Mouse (Mus musculus): ENCODE measurements at regions not wholly inside any gene's neighbourhood (a gene's known extent, or its start where the extent isn't known, plus 50 kb on each side); places are given as distances from the start of the nearest gene placed in this dataset.

DNA sequence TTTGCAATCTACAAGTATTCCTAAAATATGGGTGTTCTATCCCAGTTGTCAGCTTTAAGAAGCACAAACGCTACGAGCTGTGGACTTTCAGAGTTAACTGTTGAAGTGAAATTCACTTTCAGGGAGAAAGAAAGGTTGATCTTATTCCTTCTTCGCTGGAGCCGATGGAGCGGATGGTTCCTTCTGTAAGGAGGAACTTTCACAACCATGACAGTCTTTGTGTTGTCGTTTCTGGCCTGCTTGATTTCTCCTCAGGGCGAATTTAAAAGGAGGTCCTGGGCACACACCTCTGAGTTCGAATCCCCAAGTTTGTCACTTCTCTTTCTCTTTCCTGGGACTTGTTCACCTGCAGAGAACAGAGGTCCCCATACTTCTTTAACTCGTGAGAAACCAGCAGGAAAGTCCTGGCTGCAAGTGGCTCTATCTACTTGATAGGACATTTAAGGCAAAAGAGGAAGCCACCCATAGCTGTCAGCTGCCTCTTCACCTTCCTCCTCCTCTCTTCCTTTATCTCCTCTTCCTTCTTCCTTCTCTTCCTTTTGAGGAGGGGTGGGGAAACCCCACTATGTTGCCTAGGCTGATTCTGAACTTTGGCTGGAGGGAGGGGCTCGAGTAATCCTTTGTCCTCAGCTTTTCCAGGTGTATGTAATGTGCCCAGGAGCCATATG, 265.9 kb upstream of the Klf3 start:
- Histone ChIP-seq H3K9ac (no peak overlapping the region), H3K4me3 (replicated peaks) (no peak overlapping the region), H3K9me3 (replicated peaks) (no peaks in the 10 kb centered on the region), H3K4me1 (replicated peaks) (no peaks in the 10 kb centered on the region), H3K27me3 (no peaks in the 10 kb centered on the region), H3K27ac (replicated peaks) (no peak overlapping the region), H3K36me3 (replicated peaks) (no peaks in the 10 kb centered on the region), H3K4me2 (peak overlapping the region; percentile 12; the same call in 1 of the 2 replicates)
- no peak for ATAC-seq (ENCODE audit: insufficient read depth)
- 49% methylated on average over 10 of the region's 10 CpGs for WGBS (ENCODE audit: insufficient replicate concordance)

- no peak for ATAC-seq (ENCODE audit: insufficient read depth)
- Histone ChIP-seq H3K4me2 (no peak overlapping the region), H3K27me3 (no peaks in the 10 kb centered on the region), H3K9me3 (replicated peaks) (0 out of 2 replicates have a peak, but pooled peaks cover 3% of the 10 kb centered on the region), H3K4me1 (replicated peaks) (no peaks in the 10 kb centered on the region), H3K9ac (no peak overlapping the region), H3K27ac (replicated peaks) (no peak overlapping the region), H3K4me3 (replicated peaks) (no peak overlapping the region), H3K36me3 (replicated peaks) (no peaks in the 10 kb centered on the region)
Measured at GRCm38 (mm10) chr5:64541765-64542164, 261.4 kb upstream of the Klf3 start.

DNA sequence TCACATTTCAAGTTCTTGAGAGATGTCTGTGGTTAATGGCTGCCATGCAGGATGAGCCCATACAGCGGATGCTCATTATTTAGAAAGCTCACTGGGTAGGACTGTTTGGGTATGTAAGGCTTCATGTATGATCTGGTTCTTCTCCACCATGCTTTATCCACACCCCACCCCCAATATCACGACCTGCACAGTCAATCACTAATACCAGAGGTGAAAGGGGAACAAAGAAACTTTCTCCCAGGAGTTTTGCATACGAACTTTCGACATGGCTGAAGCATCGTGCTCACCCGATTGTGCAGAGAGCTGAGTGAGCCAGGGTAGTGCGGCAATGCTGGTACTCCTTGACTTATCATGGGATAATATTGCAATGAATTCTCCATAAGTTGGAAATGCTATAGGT, 247.3 kb upstream of the Klf3 start:
- H3K27me3 ChIP-seq, result no peaks in the 10 kb centered on the region; the same call in 1 of the 2 replicates
- H3K36me3 ChIP-seq (replicated peaks), result no peaks in the 10 kb centered on the region
- H3K4me3 ChIP-seq (replicated peaks), result no peak overlapping the region
- ATAC-seq (ENCODE audit: insufficient read depth), result no peak
- H3K9me3 ChIP-seq (replicated peaks), result no peaks in the 10 kb centered on the region
- H3K4me1 ChIP-seq (replicated peaks), result no peaks in the 10 kb centered on the region
- WGBS (ENCODE audit: insufficient replicate concordance), result 74% methylated on average over 7 of the region's 7 CpGs
- no peak overlapping the region for H3K9ac ChIP-seq
- H3K27ac ChIP-seq (replicated peaks), result no peak overlapping the region
- no peak overlapping the region for H3K4me2 ChIP-seq

DNA sequence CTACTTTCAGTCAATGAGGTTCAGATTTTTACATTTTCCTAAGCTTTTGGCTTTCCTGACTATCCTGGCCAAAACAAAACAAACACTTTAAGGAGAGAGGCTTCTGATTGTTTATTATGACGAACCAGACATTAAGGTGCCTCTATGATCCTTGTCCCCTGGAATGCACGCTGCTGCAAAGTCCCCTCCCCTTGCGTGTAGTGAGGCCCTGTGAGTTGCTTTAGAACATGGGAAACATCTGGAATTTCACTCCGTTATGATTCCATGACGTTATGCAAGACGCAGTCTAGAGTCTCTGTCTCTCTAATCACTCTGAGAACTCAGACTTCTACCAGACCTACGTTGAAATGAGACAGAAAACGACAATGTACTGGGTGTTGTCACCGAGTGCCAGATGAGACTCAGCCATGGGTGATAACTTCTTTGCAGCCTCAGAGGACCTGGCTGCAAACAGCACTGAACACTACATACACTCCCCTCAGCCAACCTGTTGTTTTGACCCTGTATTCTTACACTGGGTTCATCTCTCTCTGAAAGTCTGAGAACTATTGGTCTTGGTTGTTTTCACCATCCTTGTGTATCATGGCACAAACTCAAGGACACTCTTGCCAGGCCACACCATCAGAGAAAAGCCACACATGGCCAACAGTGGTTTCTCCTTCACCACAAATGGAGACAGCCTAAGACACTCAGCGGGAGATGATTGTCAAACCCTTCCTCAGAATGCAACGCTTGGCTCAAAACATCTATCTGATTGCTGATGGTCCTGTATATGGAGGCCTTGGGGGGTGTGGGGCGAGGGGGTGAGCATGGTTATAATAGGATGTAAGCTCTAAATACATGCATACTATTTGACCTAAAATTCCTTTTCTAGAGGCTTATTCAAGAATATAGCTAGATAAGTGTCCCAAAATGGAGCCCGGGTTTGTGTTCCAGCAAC, 236.5 kb upstream of the Klf3 start:
- H3K27ac ChIP-seq (replicated peaks), result peak overlapping the region; percentile 91

DNA sequence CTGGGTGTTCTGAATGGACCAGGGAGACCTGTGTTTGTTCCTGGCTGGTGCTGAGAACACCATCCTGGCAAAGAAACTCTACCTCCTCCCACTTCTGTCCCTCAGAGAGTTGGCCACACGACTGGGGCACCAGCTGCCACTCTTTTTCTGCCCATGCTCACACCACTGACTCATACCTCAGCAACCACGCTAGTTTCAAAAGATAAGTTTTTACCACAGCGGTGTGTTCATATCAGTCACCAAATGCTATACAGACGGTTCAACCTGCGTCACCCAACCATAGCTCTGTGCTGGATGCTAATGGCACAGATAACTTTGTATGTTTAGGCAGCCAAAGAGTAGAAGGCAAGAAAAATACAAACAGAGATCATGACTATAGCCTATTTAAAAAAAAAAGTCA, 235.4 kb upstream of the Klf3 start:
- Histone ChIP-seq H3K27ac (replicated peaks) (peak overlapping the region; percentile 91), H3K4me1 (replicated peaks) (peaks cover 31% of the 10 kb centered on the region), H3K4me2 (peak overlapping the region; percentile 23; the same call in 1 of the 2 replicates), H3K27me3 (no peaks in the 10 kb centered on the region), H3K9ac (peak overlapping the region; percentile 23; the same call in 1 of the 2 replicates), H3K9me3 (replicated peaks) (no peaks in the 10 kb centered on the region), H3K36me3 (replicated peaks) (no peaks in the 10 kb centered on the region), H3K4me3 (replicated peaks) (no peak overlapping the region)
- peak; percentile 100 for ATAC-seq (ENCODE audit: insufficient read depth)
- 16% methylated on average over 5 of the region's 5 CpGs for WGBS (ENCODE audit: insufficient replicate concordance)

More for the DNA sequence above, 236.5 kb upstream of the Klf3 start:
- Histone ChIP-seq H3K9me3 (replicated peaks) (no peaks in the 10 kb centered on the region), H3K4me2 (no peak overlapping the region), H3K27me3 (no peaks in the 10 kb centered on the region), H3K4me1 (replicated peaks) (peaks cover 31% of the 10 kb centered on the region), H3K36me3 (replicated peaks) (no peaks in the 10 kb centered on the region), H3K4me3 (replicated peaks) (no peak overlapping the region), H3K9ac (no peak overlapping the region)
- peak; percentile 30; the same call in 1 of the 2 replicates for ATAC-seq (ENCODE audit: insufficient read depth)
- 55% methylated on average over 13 of the region's 13 CpGs for WGBS (ENCODE audit: insufficient replicate concordance)

GRCm38 (mm10) chr5:64568294-64568693, 234.9 kb upstream of the Klf3 start:
- H3K9me3 ChIP-seq (replicated peaks), result no peaks in the 10 kb centered on the region
- no peaks in the 10 kb centered on the region for H3K36me3 ChIP-seq (replicated peaks)
- peaks cover 31% of the 10 kb centered on the region for H3K4me1 ChIP-seq (replicated peaks)
- H3K27me3 ChIP-seq, result no peaks in the 10 kb centered on the region
- peak overlapping the region; percentile 91 for H3K27ac ChIP-seq (replicated peaks)
- 68% methylated on average over 3 of the region's 3 CpGs for WGBS (ENCODE audit: insufficient replicate concordance)
- peak; percentile 30; the same call in 1 of the 2 replicates for ATAC-seq (ENCODE audit: insufficient read depth)
- no peak overlapping the region for H3K9ac ChIP-seq
- peak overlapping the region; percentile 23; the same call in 1 of the 2 replicates for H3K4me2 ChIP-seq
- no peak overlapping the region for H3K4me3 ChIP-seq (replicated peaks)

- Histone ChIP-seq H3K27me3 (no peaks in the 10 kb centered on the region), H3K9ac (no peak overlapping the region), H3K4me1 (replicated peaks) (peaks cover 28% of the 10 kb centered on the region), H3K9me3 (replicated peaks) (no peaks in the 10 kb centered on the region), H3K27ac (replicated peaks) (no peak overlapping the region), H3K4me2 (no peak overlapping the region), H3K4me3 (replicated peaks) (no peak overlapping the region), H3K36me3 (replicated peaks) (no peaks in the 10 kb centered on the region)
- 79% methylated on average over 10 of the region's 10 CpGs for WGBS (ENCODE audit: insufficient replicate concordance)
- no peak for ATAC-seq (ENCODE audit: insufficient read depth)
Measured at GRCm38 (mm10) chr5:64574386-64574785, 228.8 kb upstream of the Klf3 start.

DNA sequence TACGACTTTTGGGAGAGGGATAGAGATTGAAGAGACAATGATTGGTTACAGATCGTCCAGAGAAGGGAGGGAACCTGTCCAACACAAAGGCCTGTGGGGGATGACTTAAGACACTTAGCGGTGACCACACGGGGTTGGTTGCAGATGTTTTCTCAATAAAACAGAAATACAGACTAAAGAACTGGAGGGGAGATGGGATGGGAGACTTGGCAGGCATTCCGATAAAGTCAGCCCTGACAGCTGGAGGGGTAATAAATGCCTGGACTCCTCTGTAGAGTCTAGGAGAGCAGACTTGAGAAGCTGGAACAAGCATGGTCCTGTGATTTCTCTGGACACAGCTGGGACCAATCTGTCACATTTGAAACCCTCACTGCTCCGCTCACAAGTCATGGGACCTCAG, 227.3 kb upstream of the Klf3 start:
- WGBS (ENCODE audit: insufficient replicate concordance), result 78% methylated on average over 6 of the region's 6 CpGs
- Histone ChIP-seq H3K36me3 (replicated peaks) (no peaks in the 10 kb centered on the region), H3K4me1 (replicated peaks) (peaks cover 43% of the 10 kb centered on the region), H3K27ac (replicated peaks) (no peak overlapping the region), H3K27me3 (no peaks in the 10 kb centered on the region), H3K9me3 (replicated peaks) (no peaks in the 10 kb centered on the region), H3K4me2 (no peak overlapping the region), H3K9ac (no peak overlapping the region), H3K4me3 (replicated peaks) (no peak overlapping the region)
- no peak for ATAC-seq (ENCODE audit: insufficient read depth)

- Histone ChIP-seq H3K36me3 (replicated peaks) (no peaks in the 10 kb centered on the region), H3K9ac (no peak overlapping the region), H3K27ac (replicated peaks) (peak overlapping the region; percentile 35; the same call in 1 of the 2 replicates), H3K4me1 (replicated peaks) (peaks cover 51% of the 10 kb centered on the region), H3K4me2 (no peak overlapping the region), H3K9me3 (replicated peaks) (no peaks in the 10 kb centered on the region), H3K27me3 (no peaks in the 10 kb centered on the region), H3K4me3 (replicated peaks) (no peak overlapping the region)
- no peak for ATAC-seq (ENCODE audit: insufficient read depth)
- WGBS (ENCODE audit: insufficient replicate concordance), result 80% methylated on average over 19 of the region's 19 CpGs
Measured at GRCm38 (mm10) chr5:64576426-64577262, 226.5 kb upstream of the Klf3 start.

DNA sequence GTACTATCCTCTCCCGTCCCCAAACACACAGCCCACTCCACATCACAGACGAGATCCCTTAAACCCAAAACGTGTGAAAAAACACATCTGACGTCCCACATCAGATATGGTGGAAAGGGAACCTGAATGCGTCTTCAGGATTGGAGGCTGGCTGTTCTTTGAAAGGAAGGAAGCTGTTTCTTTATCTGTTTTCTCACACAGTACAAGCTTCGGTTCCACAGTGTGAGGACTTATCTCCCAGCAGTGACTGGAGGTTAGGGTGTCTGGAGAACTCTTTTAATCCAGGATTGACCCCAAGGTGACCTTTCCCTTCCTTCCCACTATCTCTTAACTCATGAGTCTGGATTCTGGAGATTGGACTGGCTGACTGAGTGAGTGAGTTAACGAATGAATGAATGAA, 225.8 kb upstream of the Klf3 start:
- 17% methylated on average over 7 of the region's 7 CpGs for WGBS (ENCODE audit: insufficient replicate concordance)
- no peaks in the 10 kb centered on the region for H3K36me3 ChIP-seq (replicated peaks)
- peaks cover 52% of the 10 kb centered on the region for H3K4me1 ChIP-seq (replicated peaks)
- H3K4me2 ChIP-seq, result no peak overlapping the region
- H3K27me3 ChIP-seq, result no peaks in the 10 kb centered on the region
- no peak overlapping the region for H3K4me3 ChIP-seq (replicated peaks)
- no peak overlapping the region for H3K9ac ChIP-seq
- peak overlapping the region; percentile 35; the same call in 1 of the 2 replicates for H3K27ac ChIP-seq (replicated peaks)
- no peak for ATAC-seq (ENCODE audit: insufficient read depth)
- H3K9me3 ChIP-seq (replicated peaks), result no peaks in the 10 kb centered on the region

All from liver, embryonic 15.5 days (tissue).